Mouse (Mus musculus): ENCODE measurements around the gene Actr5.

GRCm38 (mm10) chr2:158590495-158590894 is 34.2 kb upstream of the Actr5 start:
- TF ChIP-seq CTCF (IDR thresholded peaks at IDR 0.05) (no peak), EP300 (IDR thresholded peaks at IDR 0.05) (no peak)
